Mouse (Mus musculus) v-Abl transformed pro-B cells (cell line): Measurements from ENCODE around the gene Nudcd2.
"Not testable (repeated sequence)": the region's sequence is repeated elsewhere in the genome, so short reads cannot be mapped to it uniquely, and the experiment has no call there.

Experiments used
- in situ Hi-C, 2 experiments: fragments of 400-800 bp; cut with MboI; formaldehyde crosslinking; loops; one replicate each; pipeline ENCODE4 v1.15.1; 2025; ENCODE audit not compliant: unreplicated experiment in 2 of 2

Gene Nudcd2

DNA sequence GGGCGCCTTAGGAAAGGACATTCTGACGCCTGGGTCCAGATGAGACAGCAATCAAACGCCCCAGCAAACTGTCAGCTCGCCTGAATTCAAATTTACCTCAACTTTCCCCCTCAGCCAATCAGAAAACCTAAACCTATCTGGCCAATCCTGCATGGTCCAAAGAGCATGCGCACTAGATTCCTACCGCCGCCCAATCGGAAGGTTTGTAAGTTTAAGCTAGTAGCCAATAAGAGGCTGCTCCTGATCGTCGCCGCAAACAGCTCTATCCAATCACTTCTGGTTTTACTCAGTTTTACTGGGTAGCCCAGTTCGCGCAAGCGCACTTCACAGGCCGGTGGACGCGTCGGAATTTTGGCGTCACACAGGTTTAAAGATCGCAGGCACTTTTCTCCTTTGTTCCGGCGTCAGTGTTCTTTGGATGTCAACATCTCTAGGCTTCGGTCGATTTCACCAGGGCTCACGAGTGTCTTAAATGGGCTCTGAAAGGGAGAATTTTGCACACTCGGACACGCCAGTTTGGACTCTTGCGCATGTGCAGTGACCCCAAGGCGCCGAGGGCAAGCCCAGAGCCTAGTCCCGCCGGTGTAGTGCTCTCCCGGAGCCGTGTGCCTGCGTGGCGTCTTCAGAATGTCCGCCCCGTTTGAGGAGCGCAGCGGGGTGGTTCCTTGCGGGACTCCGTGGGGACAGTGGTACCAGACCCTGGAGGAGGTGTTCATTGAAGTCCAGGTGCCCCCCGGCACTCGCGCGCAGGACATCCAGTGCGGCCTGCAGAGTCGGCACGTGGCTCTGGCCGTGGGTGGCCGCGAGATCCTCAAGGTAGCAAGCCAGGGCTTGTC lies at the start of gene Nudcd2, which contains the start of gene Hmmr:
Gene Nudcd2 (plus strand): TSS at position 329 of the 836 bp plus-strand sequence.
Gene Hmmr (minus strand): TSS at position 84 of the 836 bp plus-strand sequence.
- in situ Hi-C loops: loop anchor here in 1 of 2 experiments (5.0 kb wide), 1 partner anchor 41 kb away; no protein-coding TSS in a partner anchor

DNA sequence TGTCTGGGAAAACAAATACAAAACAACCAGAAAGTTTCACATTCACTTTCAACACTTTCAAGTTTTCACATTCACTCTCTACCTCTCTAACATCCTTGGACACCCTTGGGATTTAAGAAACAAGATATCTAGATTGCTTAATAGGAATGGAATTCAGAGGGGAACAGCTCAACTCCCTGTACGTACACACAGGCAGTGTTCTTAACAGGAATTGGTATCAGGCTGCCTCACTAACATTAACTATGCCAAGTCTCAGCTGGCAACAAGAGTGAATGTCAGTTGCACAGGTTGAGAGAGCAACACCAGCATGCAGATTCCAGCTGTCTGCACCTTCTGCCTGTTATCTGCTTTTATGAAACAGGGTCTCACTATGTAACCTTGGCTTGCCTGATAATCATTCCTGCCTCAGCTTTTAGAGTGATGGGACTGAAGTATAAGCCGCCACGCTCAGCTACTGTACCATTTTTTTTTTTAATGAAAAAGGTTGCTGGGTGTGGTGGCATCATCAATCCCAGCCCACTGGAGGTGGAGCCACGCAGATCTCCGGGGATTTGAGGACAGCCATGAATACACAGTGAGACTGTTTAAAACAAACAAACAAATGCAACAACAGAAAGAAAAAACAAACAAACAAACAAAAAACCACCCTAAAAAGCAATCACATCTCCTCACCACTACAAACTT lies 42.9 kb upstream of the Nudcd2 start:
- in situ Hi-C loops: loop anchor here (5.0 kb wide), 2 partner anchors 42 to 62 kb away; partner anchors contain the start of genes Hmmr (in 1 of the 2) and Nudcd2 (in 1 of the 2)

DNA sequence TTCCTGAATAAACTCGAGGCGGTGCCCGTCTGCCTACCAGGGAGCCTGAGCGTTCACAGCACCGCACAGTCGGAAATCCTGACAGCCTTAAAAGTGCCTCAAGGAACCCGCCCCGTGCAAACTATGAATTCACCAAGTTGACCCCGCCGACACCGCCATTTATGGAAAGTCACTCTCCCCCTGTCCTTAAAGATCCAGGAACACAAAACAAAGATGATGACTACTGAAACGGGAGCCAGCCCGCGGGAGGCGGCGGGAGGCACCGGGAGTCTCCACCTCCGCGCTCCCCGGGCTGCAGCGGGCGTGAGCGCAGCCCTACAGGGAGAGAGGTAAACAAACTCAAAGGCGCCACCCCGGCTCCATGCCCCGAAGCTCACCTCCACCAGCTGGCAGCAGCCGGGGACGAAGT lies 41.4 kb upstream of the Nudcd2 start:
- in situ Hi-C loops: loop anchor here (5.0 kb wide), 2 partner anchors 40 to 60 kb away; partner anchors contain the start of genes Hmmr (in 1 of the 2) and Nudcd2 (in 1 of the 2)

DNA sequence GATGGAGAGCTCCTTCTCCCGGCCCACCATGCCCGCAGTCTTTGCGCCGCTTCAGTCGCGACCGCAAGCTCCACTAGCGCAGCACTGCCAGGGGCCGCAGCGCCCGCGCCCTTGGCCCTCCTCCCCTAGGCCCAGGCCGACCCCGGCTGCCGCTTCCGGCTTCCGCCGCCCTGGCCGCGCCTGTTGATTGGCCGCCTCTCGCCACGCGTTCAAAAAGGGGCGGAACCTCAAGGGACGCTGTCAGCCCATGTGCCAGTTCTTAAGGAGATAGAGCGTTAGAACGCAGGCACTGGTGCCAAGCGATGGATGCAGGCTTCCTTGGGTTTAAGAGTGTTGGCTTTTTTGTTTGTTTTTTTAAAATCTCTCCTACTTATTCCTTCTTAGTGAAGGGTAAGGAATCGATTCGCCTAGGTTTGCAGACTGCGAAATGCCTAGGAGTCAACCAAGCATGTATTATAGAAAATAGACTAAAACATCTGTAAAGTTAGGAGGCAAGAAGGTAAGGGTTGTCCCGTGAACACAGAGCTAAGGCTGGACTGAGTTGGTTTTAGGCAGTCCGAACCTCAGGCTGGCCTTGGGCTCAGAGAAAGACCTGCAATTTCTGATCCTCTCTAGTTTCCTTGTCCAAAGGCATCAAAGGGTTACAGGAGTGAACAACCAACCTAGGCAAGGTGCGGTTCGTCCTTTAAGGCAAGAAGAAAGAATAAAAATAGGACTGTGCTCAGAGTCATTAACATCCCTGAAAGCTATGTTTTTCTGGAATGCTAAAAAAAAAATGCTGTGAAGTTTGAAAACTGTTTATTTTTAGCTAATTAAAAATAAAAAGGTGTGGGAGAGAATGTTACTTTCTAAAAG lies 40.7 kb upstream of the Nudcd2 start:
- in situ Hi-C loops: loop anchor here (5.0 kb wide), 2 partner anchors 40 to 60 kb away; partner anchors contain the start of genes Hmmr (in 1 of the 2) and Nudcd2 (in 1 of the 2)

DNA sequence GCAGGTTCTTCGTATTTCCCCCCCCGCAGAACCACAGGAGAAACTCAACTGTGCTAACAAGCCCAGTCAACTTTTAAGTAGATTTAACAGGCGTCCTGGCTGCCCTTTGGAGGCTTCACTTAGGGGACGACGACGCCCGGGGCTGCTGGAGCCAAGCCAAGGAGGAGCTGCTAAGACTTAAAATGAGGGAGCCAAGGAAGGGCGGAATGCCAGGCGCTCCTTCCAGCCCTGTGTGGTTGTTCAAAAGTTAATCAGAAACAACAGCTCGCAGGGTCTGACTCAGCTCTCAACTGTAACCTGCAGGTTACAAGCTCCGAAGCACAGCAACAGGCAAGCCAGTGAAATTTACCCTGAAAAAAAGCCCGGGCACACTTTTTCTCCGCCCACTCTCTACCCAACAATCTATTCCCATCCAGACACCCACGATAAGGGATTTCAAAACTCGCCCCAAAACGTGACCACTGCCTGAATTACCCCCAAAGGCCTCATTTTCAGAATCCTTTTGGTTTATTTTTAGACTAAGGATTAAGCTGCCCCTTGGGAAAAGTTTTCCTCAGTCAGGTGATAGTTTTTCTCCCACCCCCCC lies 40.0 kb upstream of the Nudcd2 start:
- in situ Hi-C loops: loop anchor here (5.0 kb wide), 2 partner anchors 39 to 59 kb away; partner anchors contain the start of genes Hmmr (in 1 of the 2) and Nudcd2 (in 1 of the 2)

DNA sequence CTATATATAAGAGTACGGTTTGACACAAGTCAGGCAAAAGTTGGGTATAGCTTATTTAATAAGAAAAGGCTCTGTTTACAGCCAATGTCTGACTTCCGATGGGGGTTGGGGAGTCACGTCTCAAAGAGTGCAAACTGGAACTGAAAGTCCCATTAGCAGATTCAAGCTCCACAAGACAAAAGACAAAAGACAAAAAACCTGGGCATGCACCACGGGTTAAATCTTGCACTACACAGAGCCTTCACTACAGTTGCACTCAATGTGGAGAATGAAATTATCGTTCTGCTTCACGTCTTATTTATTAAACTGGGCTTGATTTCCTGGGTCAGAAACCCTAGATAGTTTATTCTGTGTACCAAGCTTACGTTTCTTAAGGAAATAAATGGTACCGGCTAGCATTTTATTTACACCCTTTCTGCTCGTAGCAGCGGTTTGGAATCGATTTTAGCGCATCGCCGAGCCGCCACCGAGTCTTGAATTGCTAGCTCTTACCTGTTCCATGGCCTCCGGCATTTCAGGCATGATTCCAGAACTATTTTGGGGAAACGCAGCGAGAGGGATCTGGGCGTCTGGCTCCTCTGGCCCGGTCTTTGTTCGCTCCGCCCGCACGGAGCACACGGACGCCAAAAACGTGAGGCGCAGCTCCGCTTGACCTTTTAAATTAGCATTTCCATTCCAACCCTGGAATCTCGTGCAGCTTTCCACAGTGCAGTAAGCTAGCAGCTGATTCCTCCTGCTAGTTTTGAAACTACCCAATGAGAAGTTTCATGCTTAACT lies 39.0 kb upstream of the Nudcd2 start:
- in situ Hi-C loops: loop anchor here (5.0 kb wide), 2 partner anchors 38 to 58 kb away; partner anchors contain the start of genes Hmmr (in 1 of the 2) and Nudcd2 (in 1 of the 2)

DNA sequence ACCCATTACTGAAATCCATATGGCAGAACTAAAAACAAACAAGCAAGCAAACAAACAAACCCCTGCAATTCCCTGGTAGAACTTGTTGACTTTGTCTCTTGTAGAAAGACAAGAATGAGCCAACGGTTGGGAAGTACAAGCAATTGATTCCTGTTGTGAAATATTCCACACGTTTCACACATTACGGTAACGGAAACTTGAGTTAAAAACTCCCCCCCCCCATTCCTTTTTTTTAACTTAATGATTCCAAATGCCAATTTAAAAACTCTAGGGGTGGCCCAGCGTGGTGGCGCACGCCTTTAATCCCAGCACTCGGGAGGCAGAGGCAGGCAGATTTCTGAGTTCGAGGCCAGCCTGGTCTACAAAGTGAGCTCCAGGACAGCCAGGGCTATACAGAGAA lies 38.4 kb upstream of the Nudcd2 start, which contains the start of gene Mat2b:
Gene Mat2b (minus strand): TSS at position 101 of the 400 bp plus-strand sequence.
- in situ Hi-C loops: no loop called here

DNA sequence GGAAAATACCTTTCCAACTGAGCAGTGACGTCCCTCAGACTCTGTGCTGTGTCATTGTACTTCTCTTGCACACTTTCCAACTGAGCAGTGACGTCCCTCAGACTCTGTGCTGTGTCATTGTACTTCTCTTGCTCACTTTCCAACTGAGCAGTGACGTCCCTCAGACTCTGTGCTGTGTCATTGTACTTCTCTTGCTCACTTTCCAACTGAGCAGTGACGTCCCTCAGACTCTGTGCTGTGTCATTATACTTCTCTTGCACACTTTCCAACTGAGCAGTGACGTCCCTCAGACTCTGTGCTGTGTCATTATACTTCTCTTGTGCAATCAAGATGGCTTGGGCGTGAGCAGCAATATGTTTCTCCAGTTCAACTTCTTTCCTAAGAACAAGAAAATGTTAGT lies 23.6 kb upstream of the Nudcd2 start:
- in situ Hi-C loops: not testable (repeated sequence)

DNA sequence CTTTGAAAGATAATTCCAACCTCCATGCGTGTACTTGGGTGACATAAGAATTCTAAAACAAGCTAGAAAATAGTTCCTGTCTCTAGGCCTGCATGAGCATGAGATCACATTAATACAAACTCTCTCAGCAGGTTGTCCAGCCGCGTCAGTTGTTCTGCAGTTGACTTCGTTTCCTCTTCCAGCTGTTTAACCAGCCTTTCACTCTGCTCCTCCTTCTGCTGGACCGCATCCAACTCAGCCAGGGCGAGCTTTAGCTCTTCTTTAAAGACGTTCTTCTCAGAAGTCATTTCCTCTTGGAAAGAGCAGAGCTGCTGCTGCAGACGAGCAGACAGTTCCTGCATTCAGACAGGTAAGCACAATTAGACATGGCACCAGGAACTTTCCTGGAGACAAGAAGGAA lies 19.6 kb upstream of the Nudcd2 start:
- in situ Hi-C loops: no loop called here

DNA sequence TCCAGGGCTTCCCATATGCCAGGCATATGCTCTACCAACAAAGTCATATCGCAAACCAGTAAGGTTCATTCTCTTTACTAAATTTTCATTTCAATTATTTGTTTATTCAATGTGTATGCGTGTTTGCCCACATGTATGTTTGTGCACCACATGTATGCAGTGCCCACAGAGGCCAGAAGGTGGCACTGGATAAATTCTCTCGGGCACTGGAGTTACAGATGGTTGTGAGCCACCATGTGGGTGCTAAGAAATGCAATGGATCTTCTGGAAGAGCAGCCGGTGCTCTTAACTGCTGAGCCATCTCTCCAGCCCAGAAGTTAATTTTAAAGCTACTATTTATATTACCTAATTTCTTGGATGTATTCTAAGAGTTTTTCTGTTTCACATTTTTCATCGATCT lies 17.9 kb upstream of the Nudcd2 start:
- in situ Hi-C loops: no loop called here

DNA sequence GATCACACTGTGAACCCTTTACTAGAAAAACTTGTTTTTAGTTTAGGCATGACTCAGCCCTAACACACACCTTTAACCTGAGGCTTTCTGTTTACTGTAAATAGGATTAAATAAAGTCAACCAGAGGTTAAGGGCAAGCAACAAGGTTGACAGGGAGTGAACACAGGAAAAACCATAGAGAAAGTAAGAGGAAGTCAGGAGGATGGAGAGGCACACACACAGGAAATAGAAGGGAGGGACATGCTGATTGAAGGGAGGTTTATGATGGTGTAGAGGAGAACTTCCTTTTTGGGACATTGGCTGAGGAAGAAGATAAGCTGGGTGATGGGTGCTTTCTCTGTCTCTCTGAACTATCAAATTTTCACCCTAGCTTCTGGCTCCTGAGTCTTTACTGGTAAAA lies 15.1 kb upstream of the Nudcd2 start:
- in situ Hi-C loops: no loop called here

DNA sequence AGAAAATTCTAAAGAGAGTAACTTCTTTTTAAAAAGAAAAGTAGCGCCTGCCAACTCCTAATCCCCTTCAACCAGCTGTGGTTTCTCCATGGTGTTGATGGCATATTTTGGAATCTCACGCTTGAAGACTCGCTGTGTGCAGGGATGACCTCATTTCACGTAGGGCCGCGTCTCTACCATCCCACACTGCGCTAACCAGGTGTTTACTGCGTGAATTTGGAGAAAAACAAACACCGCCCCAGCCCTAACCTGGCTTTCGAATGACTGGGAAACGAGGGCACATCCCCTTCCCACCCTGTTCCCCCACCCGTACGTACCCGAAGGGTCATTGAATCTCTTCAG lies 499 bp upstream of the Nudcd2 start:
- in situ Hi-C loops: loop anchor here in 1 of 2 experiments (5.0 kb wide), 1 partner anchor 41 kb away; no protein-coding TSS in a partner anchor

DNA sequence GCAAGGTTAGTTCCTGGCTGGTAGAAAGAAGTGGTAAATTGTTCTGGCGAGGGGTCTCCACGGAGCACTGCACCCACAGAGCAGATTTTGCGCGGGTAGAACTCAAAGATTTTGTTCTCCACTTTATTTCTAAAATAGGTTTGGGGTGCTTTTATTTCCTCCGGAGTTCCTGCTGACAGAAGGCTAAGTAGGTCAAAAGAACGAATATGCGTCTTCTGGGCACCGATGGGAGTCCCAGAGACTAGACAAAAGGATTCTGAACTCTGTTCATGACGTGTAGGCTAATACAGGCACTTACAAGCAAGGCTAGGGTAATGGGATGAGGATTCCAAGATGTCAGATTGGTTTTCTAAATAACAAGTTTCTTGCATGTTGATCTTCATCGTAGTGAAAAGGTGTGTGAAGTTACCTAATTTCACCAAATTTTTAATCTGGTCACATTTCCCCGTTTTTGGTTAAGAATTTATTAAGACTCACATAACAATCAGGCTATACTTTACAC lies 835 bp downstream of the Nudcd2 start:
- in situ Hi-C loops: loop anchor here in 1 of 2 experiments (5.0 kb wide), 1 partner anchor 42 kb away; no protein-coding TSS in a partner anchor

DNA sequence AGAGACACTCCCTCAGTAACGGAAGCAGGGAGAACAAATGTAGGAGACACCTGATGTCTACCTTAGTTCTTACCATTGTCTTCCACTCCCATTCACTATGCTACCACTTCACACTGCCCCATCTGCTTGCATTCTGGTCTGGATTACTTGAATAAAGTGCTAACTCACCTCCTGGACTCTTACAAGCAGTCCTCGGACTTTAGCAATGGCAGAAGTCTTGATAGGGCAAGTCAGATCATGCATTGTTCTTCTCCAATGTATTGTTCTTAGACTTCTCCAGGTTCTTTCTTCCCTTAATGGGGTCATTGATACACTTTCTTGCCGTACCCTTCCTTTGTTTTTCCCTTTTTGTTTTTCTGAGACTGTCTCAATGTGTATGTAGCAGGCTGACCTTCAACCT lies 3.9 kb downstream of the Nudcd2 start:
- in situ Hi-C loops: no loop called here

DNA sequence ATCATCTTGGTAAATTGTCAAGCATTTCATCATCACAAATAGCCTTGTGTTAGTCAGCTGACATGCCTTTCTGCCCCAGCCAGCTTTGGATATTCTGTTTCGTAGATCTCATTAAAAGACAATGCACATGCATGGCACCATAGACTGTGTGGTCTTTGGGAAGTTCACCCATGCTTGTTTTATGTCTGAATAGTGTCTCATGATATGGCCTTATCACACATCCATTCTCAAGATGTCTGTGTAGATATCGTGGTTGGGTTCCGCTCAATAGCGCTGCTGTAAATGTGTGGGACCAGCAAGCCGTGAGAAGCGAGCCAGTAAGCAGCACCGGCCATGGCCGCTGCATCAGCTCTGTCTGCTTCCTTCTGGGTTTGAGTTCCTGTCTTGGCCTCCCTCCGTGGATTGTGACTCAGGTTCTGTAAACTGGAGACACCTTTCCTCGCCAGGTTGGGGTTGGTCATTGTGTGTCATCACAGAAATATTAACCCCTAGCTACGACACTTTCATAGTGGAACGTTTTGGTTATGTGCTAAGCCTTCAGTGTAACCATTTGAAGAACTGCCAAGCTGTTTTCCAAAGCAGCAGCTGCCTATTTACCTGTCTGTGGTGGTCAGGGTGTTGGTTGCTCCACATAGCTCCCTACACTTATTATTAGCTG lies 8.3 kb downstream of the Nudcd2 start:
- in situ Hi-C loops: no loop called here

DNA sequence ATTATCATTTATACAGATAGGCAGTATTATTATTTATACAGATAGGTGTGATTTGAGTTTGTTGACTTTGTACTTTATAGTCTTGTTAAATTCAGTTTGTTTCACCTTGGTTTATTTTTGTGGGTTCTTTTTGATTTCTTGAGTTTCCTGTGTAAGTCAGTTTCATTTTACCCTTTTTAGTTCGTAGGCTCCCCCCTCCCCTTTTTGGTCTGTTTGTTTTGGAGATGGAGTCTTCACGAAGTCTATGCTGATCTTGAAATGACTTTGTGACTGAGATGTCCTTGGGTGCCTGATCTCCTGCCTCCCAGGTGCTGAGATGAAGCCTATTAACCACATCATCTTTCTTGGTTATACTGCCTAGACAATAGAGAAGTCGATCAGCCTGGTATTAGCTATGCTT lies 10.9 kb downstream of the Nudcd2 start:
- in situ Hi-C loops: no loop called here

DNA sequence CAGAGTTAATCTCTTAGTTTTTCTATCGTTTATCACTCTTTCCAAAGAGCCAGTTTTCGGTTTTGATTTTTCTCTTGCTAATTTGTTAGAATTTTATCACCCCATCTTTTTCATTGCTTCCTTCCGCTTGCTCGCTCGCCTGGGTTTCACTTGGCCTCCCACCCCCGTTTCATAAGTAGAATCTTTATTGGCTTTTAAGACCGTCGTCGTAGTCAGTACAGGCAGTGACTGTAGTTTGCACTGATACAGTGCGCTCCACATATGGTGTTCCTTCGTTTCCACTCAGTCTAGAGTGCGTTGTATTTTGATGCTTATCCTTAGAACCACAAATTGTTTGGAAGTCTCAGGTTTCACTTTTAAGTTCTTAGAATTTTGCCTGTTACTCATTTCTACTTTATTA lies 12.9 kb downstream of the Nudcd2 start:
- in situ Hi-C loops: no loop called here

DNA sequence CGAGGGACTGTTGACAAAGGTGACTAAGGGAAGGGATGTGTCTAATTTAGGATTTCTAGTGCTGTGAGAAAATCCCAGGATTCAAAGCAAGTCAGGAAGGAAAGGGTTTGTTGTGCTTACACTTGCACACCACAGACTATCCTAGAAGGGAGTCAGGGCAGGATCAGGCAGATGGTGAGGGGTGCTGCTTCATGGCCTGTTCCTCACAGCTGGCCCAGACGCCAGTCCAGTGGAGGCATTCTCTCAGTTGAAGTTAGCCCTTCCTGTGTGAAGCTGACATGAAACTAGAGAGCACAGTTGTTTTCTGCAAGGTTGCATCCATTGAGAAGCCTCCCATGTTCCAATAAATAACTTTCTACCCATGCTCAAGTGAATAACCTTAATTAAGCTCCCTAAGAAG lies 14.2 kb downstream of the Nudcd2 start:
- in situ Hi-C loops: no loop called here
